Mouse (Mus musculus) testis, postnatal 10 days (tissue): ENCODE data around the gene Madcam1.
"Not testable (repeated sequence)": the region's sequence is repeated elsewhere in the genome, so short reads cannot be mapped to it uniquely, and the experiment has no call there.

Source experiments
- DNase-seq: peaks from one replicate; pipeline ENCODE4 v3.0.0; 2021; ENCODE audit warnings: low spot score

The Madcam1 gene

GRCm38 (mm10) chr10:79688720-79689119 is 24.4 kb downstream of the Madcam1 start, which contains the start of gene Gzmm:
TSS of gene Gzmm (plus strand) at chr10:79689020.
- DNase-seq = no peak

GRCm38 (mm10) chr10:79689178-79689577 is 24.8 kb downstream of the Madcam1 start:
- no peak for DNase-seq

- DNase-seq = no peak
These were observed 27.7 kb downstream of the Madcam1 start for GRCm38 (mm10) chr10:79691986-79692548.

- no peak for DNase-seq
These were observed 29.4 kb downstream of the Madcam1 start for GRCm38 (mm10) chr10:79693580-79694378.

GRCm38 (mm10) chr10:79694379-79694655 is 30.0 kb downstream of the Madcam1 start:
- DNase-seq = no peak

- peak; percentile 89 for DNase-seq
These were observed 31.1 kb downstream of the Madcam1 start for GRCm38 (mm10) chr10:79695231-79696128.

GRCm38 (mm10) chr10:79696129-79696651 is 31.8 kb downstream of the Madcam1 start:
- DNase-seq = no peak

GRCm38 (mm10) chr10:79697916-79698315 is 33.6 kb downstream of the Madcam1 start:
- no peak for DNase-seq

- no peak for DNase-seq
These were observed 34.1 kb downstream of the Madcam1 start for GRCm38 (mm10) chr10:79698459-79698858.

- no peak for DNase-seq
These were observed 36.3 kb downstream of the Madcam1 start for GRCm38 (mm10) chr10:79700676-79701075.

- no peak for DNase-seq
These were observed 37.2 kb downstream of the Madcam1 start for GRCm38 (mm10) chr10:79701443-79702129.

GRCm38 (mm10) chr10:79702970-79703369 is 38.6 kb downstream of the Madcam1 start:
- not testable (repeated sequence) for DNase-seq

- no peak for DNase-seq
These were observed 39.2 kb downstream of the Madcam1 start for GRCm38 (mm10) chr10:79703541-79703940.

- DNase-seq = peak; percentile 98
These were observed 40.0 kb downstream of the Madcam1 start, which contains the start of gene Bsg for GRCm38 (mm10) chr10:79704065-79704969. TSS of gene Bsg (plus strand) at chr10:79704491.

- DNase-seq = no peak
These were observed 40.6 kb downstream of the Madcam1 start for GRCm38 (mm10) chr10:79704970-79705360.

GRCm38 (mm10) chr10:79705951-79706350 is 41.6 kb downstream of the Madcam1 start:
- no peak for DNase-seq

GRCm38 (mm10) chr10:79706406-79707094 is 42.2 kb downstream of the Madcam1 start:
- DNase-seq = no peak

GRCm38 (mm10) chr10:79707162-79707561 is 42.8 kb downstream of the Madcam1 start:
- no peak for DNase-seq

- DNase-seq = no peak
These were observed 43.4 kb downstream of the Madcam1 start for GRCm38 (mm10) chr10:79707759-79708158.

GRCm38 (mm10) chr10:79708668-79709067 is 44.3 kb downstream of the Madcam1 start:
- DNase-seq = no peak
